Mouse (Mus musculus): ENCODE results near the gene Klhl2.

Gene Klhl2

GRCm38 (mm10) chr8:64831656-64832055, 18.2 kb downstream of the Klhl2 start:
- DNase-seq (ENCODE audit: low read depth, low spot score) = no peak

- no peak for DNase-seq (ENCODE audit: low read depth, low spot score)
Observed at GRCm38 (mm10) chr8:64829921-64830320, 19.9 kb downstream of the Klhl2 start.

- DNase-seq (ENCODE audit: low read depth, low spot score) = no peak
Observed at GRCm38 (mm10) chr8:64829391-64829790, 20.4 kb downstream of the Klhl2 start.

- no peak for DNase-seq (ENCODE audit: low read depth, low spot score)
Observed at GRCm38 (mm10) chr8:64828466-64828865, 21.4 kb downstream of the Klhl2 start.

GRCm38 (mm10) chr8:64827356-64827755, 22.5 kb downstream of the Klhl2 start:
- no peak for DNase-seq (ENCODE audit: low read depth, low spot score)

GRCm38 (mm10) chr8:64826461-64826860, 23.4 kb downstream of the Klhl2 start:
- DNase-seq (ENCODE audit: low read depth, low spot score) = no peak

- no peak for DNase-seq (ENCODE audit: low read depth, low spot score)
Observed at GRCm38 (mm10) chr8:64823905-64824304, 25.9 kb downstream of the Klhl2 start.

GRCm38 (mm10) chr8:64820940-64821339, 28.9 kb downstream of the Klhl2 start:
- no peak for DNase-seq (ENCODE audit: low read depth, low spot score)

- DNase-seq (ENCODE audit: low read depth, low spot score) = no peak
Observed at GRCm38 (mm10) chr8:64811790-64812189, 38.0 kb downstream of the Klhl2 start.

GRCm38 (mm10) chr8:64811083-64811482, 38.7 kb downstream of the Klhl2 start:
- DNase-seq (ENCODE audit: low read depth, low spot score) = no peak

GRCm38 (mm10) chr8:64806558-64806957, 43.3 kb downstream of the Klhl2 start:
- peak; percentile 68 for DNase-seq (ENCODE audit: low read depth, low spot score)

GRCm38 (mm10) chr8:64804971-64805370, 44.8 kb downstream of the Klhl2 start:
- DNase-seq (ENCODE audit: low read depth, low spot score) = no peak

GRCm38 (mm10) chr8:64799306-64799705, 50.5 kb downstream of the Klhl2 start:
- no peak for DNase-seq (ENCODE audit: low read depth, low spot score)

- no peak for DNase-seq (ENCODE audit: low read depth, low spot score)
Observed at GRCm38 (mm10) chr8:64798503-64798902, 51.3 kb downstream of the Klhl2 start.

GRCm38 (mm10) chr8:64797751-64798150, 52.1 kb downstream of the Klhl2 start:
- DNase-seq (ENCODE audit: low read depth, low spot score) = no peak

GRCm38 (mm10) chr8:64791250-64791881, 58.5 kb downstream of the Klhl2 start:
- no peak for DNase-seq (ENCODE audit: low read depth, low spot score)

GRCm38 (mm10) chr8:64790418-64790817, 59.4 kb downstream of the Klhl2 start:
- DNase-seq (ENCODE audit: low read depth, low spot score) = no peak

GRCm38 (mm10) chr8:64788715-64789114, 61.1 kb downstream of the Klhl2 start:
- no peak for DNase-seq (ENCODE audit: low read depth, low spot score)

GRCm38 (mm10) chr8:64786801-64787200, 63.0 kb downstream of the Klhl2 start:
- DNase-seq (ENCODE audit: low read depth, low spot score) = no peak

- DNase-seq (ENCODE audit: low read depth, low spot score) = no peak
Observed at GRCm38 (mm10) chr8:64784235-64784634, 65.6 kb downstream of the Klhl2 start.

GRCm38 (mm10) chr8:64781947-64782346, 67.9 kb downstream of the Klhl2 start:
- no peak for DNase-seq (ENCODE audit: low read depth, low spot score)

GRCm38 (mm10) chr8:64777925-64778324, 71.9 kb downstream of the Klhl2 start:
- DNase-seq (ENCODE audit: low read depth, low spot score) = no peak

GRCm38 (mm10) chr8:64774136-64774535, 75.7 kb downstream of the Klhl2 start:
- DNase-seq (ENCODE audit: low read depth, low spot score) = no peak

- no peak for DNase-seq (ENCODE audit: low read depth, low spot score)
Observed at GRCm38 (mm10) chr8:64770814-64771213, 79.0 kb downstream of the Klhl2 start.

All from telencephalon, adult 2 months (tissue).